Mouse (Mus musculus) midbrain, embryonic 12.5 days (tissue): ENCODE measurements around the gene Fam205c. TPM values are rescaled to one million over a fixed set of nuclear protein-coding genes. Genes with fewer than 3 reads are reported as not detected.
A peak's percentile ranks its signal among the peaks of the same experiment; 100 is the strongest.
"Not testable (repeated sequence)": the region's sequence is repeated elsewhere in the genome, so short reads cannot be mapped to it uniquely, and the experiment has no call there.

Source experiments
- ATAC-seq: fragments of 200-750 bp; cut with Nextera tagmentation; 2 replicates; pipeline ENCODE4 v1.8.0; 2017; ENCODE audit warnings: low read depth, moderate TSS enrichment, moderate library complexity; ENCODE audit not compliant: low FRiP score
- H3K27ac ChIP-seq: fragments of 300-500 bp; sonication (generic); replicated peaks from 2 replicates; pipeline ENCODE4 v1.5.1; 2016; ENCODE audit warnings: mild to moderate bottlenecking
- H3K27me3 ChIP-seq: fragments of 300-500 bp; sonication (generic); 2 replicates; pipeline ENCODE4 v1.6.1; 2016; ENCODE audit warnings: mild to moderate bottlenecking
- H3K36me3 ChIP-seq: fragments of 300-500 bp; sonication (generic); 2 replicates; pipeline ENCODE4 v1.6.1; 2016
- H3K4me1 ChIP-seq: fragments of 300-500 bp; sonication (generic); 2 replicates; pipeline ENCODE4 v1.6.1; 2016
- H3K4me2 ChIP-seq: fragments of 300-500 bp; sonication (generic); replicated peaks from 2 replicates; pipeline ENCODE4 v1.6.1; 2016; ENCODE audit warnings: mild to moderate bottlenecking, moderate library complexity
- H3K4me3 ChIP-seq: fragments of 300-500 bp; sonication (generic); 2 replicates; pipeline ENCODE4 v1.5.1; 2016; ENCODE audit warnings: mild to moderate bottlenecking
- H3K9ac ChIP-seq: fragments of 300-500 bp; sonication (generic); replicated peaks from 2 replicates; pipeline ENCODE4 v1.6.1; 2016; ENCODE audit warnings: mild to moderate bottlenecking, moderate library complexity
- H3K9me3 ChIP-seq: fragments of 300-500 bp; sonication (generic); 2 replicates; pipeline ENCODE4 v1.6.1; 2016; ENCODE audit warnings: mild to moderate bottlenecking
- WGBS: fragments of 180-500 bp; shearing (Covaris S2); methylation state at CpG from one replicate; pipeline ENCODE4 v1.1.7; 2016; 5-methylcytosine and 5-hydroxymethylcytosine counted together
- polyA plus RNA-seq: library from polyadenylated mRNA; unstranded; fragments of >200 nt; fragmentation: Nextera tagmentation; extraction: Ambion mirVana; gene quantifications from 2 replicates; pipeline ENCODE4 v1.2.1, GENCODE M21; 2016

Gene Fam205c
- polyA plus RNA-seq, 1 experiment from 2014 or later = 3.0 TPM

GRCm38 (mm10) chr4:42876586-42877291 lies 2.7 kb upstream of the Fam205c start:
- Histone ChIP-seq H3K27ac (no peak overlapping the region), H3K4me1 (no peaks in the 10 kb centered on the region), H3K4me2 (no peak overlapping the region), H3K36me3 (no peaks in the 10 kb centered on the region), H3K27me3 (0 out of 2 replicates have a peak, but pooled peaks cover 4% of the 10 kb centered on the region), H3K9ac (no peak overlapping the region), H3K9me3 (no peaks in the 10 kb centered on the region), H3K4me3 (no peak overlapping the region)
- WGBS = 38% methylated on average over 5 of the region's 5 CpGs
- peak; percentile 71 for ATAC-seq

DNA sequence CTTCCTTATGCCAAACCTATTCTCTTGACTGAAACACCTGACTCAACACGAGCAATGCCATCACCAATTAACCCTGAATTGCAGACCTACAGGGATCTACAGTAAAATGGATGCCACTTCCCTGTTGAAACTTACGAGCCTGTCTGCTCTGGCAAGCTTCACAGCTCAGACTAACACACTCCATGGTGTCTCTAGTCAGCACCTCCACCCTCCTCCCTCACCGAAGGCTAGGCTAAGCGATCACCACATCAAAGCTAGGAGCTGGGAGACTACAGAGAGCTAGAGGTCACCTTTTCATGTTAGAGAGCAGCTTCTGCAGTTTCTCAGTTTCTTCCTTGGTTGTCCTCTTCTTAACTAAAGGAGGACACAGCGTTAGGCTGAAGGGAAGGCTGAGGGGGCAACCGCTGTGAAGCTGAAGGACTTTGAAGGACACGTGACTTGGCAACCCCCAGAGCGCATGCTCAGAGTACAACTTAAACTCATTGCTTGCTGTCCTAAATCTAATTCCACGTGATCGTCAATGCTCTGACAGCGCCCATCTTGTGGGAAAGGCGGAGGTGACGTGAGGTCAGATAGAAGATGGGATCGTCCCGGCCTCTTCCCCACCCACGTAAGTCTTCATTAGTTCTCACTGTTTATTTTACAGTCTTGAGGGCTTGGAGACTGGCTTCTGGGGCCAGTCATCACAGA lies 1.1 kb downstream of the Fam205c start:
- ATAC-seq = no peak
- WGBS = 89% methylated on average over 16 of the region's 16 CpGs
- Histone ChIP-seq H3K9ac (no peak overlapping the region), H3K9me3 (no peaks in the 10 kb centered on the region), H3K4me1 (no peaks in the 10 kb centered on the region), H3K4me2 (no peak overlapping the region), H3K27me3 (0 out of 2 replicates have a peak, but pooled peaks cover 4% of the 10 kb centered on the region), H3K27ac (no peak overlapping the region), H3K4me3 (no peak overlapping the region), H3K36me3 (no peaks in the 10 kb centered on the region)

DNA sequence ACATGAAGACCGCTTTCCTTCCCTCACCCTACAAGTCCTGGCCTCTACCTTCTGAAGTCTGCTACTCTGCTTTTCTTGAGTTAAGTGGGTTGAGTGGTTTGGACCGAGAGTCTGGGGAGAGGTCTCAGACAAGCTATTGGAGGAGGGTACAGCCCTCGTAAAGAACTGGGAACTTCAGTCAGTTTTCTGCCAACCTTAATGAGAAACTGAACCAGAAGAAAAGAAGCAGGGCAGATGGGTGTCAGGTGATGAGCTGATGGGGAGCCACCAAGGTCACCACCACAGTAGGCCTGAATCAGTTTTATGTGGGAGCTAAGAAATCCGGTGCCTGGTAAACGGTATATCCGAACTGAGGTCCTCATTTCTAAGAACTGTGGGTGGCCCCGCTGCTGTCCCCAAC lies 1.9 kb downstream of the Fam205c start:
- Histone ChIP-seq H3K4me1 (no peaks in the 10 kb centered on the region), H3K9me3 (no peaks in the 10 kb centered on the region), H3K36me3 (no peaks in the 10 kb centered on the region), H3K4me2 (no peak overlapping the region), H3K27ac (no peak overlapping the region), H3K27me3 (0 out of 2 replicates have a peak, but pooled peaks cover 4% of the 10 kb centered on the region), H3K9ac (no peak overlapping the region), H3K4me3 (no peak overlapping the region)
- WGBS = 97% methylated on average over 7 of the region's 7 CpGs
- no peak for ATAC-seq

- WGBS = 85% methylated on average over 5 of the region's 5 CpGs
- Histone ChIP-seq H3K27me3 (no peaks in the 10 kb centered on the region), H3K9ac (no peak overlapping the region), H3K4me2 (no peak overlapping the region), H3K36me3 (no peaks in the 10 kb centered on the region), H3K4me1 (no peaks in the 10 kb centered on the region), H3K9me3 (no peaks in the 10 kb centered on the region), H3K4me3 (no peak overlapping the region), H3K27ac (no peak overlapping the region)
- no peak for ATAC-seq
These were observed 3.3 kb downstream of the Fam205c start for GRCm38 (mm10) chr4:42870748-42871147.

DNA sequence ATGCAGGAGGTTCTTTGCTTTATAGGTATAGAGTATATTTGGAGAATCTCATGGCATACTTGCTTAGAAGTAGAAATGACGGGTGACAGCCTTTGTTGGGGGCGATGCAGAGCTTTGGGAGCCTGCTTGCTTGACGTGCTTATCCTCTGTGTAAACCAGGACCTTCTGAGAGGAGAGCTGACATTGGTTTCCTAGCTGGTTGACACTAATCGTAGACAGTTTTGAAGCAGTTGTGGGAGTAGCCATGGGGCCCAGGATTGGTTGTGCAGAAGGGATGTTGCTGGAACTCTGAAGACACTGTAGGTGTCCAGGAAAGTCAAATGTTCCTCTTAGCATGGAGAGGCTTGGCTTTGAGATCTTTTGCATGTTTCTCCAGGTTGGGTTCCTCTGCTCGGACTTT lies 5.8 kb downstream of the Fam205c start:
- H3K9ac ChIP-seq = no peak overlapping the region
- H3K36me3 ChIP-seq = no peaks in the 10 kb centered on the region
- H3K9me3 ChIP-seq = no peaks in the 10 kb centered on the region
- no peak overlapping the region for H3K4me2 ChIP-seq
- H3K4me3 ChIP-seq = no peak overlapping the region
- no peaks in the 10 kb centered on the region for H3K4me1 ChIP-seq
- WGBS = 85% methylated on average over 5 of the region's 5 CpGs
- no peak overlapping the region for H3K27ac ChIP-seq
- no peak for ATAC-seq
- H3K27me3 ChIP-seq = no peaks in the 10 kb centered on the region

GRCm38 (mm10) chr4:42867390-42867789 lies 6.6 kb downstream of the Fam205c start:
- Histone ChIP-seq H3K9me3 (no peaks in the 10 kb centered on the region), H3K36me3 (no peaks in the 10 kb centered on the region), H3K4me1 (no peaks in the 10 kb centered on the region), H3K9ac (no peak overlapping the region), H3K4me3 (no peak overlapping the region), H3K27me3 (no peaks in the 10 kb centered on the region), H3K4me2 (no peak overlapping the region), H3K27ac (no peak overlapping the region)
- ATAC-seq = no peak
- 74% methylated on average over 3 of the region's 3 CpGs for WGBS

DNA sequence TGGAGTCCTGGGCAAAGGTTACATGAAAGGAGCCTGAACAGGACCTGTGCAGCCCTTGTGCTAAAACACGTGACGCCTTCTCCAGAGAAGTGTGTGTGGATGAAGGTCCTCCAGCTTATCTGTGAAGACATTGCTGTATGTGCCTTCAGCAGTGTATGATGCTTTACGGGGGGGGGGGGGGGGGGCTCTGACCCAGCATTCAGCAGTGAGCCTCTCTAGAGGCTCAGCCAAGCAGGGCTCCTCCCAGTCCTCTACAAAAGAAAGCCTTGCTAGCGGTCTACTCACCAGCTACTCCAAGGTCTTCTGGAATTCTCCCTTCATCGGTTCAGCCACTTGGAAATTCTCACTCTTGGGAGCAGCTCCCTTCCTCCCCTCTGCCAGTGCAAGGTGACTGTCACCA lies 10.5 kb downstream of the Fam205c start:
- not testable (repeated sequence) for H3K4me2 ChIP-seq, H3K4me3 ChIP-seq, H3K4me1 ChIP-seq, H3K9ac ChIP-seq, ATAC-seq, H3K9me3 ChIP-seq, H3K27ac ChIP-seq, H3K36me3 ChIP-seq, H3K27me3 ChIP-seq
- 84% methylated on average over 4 of the region's 5 CpGs for WGBS

DNA sequence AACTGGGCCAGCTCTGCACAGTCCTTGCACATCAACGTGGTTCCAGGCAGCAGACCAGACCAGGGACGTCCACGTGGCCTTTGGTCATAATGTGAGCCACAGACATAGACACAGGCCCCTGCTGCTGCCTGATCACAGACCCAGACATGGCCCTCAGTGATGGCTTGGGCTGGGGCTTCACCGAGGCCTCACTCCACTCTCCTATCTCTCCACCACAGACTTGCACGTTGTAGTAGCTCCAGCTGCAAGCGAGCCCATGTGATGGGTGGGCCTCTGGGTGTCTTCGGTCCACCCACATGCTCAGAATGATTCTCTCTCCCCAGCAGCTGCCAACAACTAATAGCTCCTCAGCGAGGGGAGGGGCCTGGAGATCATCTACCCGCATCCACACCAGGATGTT lies 13.6 kb downstream of the Fam205c start:
- H3K4me2 ChIP-seq, ATAC-seq, H3K4me3 ChIP-seq, H3K36me3 ChIP-seq, H3K9me3 ChIP-seq, H3K9ac ChIP-seq, H3K27ac ChIP-seq, H3K27me3 ChIP-seq, H3K4me1 ChIP-seq: not testable (repeated sequence)
- 85% methylated on average over 9 of the region's 9 CpGs for WGBS

DNA sequence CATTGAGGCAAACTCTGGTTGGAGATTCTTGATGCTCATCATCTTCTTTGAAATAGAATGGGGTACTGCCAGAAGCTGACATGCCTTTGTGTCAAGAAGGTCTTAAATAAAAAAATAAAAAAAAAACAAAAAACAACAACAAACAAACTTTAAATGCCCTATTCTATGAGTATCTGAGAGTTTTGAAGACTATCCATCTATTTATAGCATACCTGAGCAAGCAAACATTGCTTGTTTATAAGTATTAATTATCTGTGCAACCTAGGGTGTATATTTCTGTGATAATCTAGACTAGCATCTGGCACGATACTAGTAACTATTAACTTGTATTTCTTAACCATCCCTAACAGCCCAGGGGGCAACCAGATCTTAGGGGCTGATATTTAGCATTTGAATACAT lies 17.4 kb downstream of the Fam205c start, which contains the start of gene Gm12394:
Gene Gm12394 (minus strand): TSS at position 101 of the 400 bp plus-strand sequence.
- H3K4me2 ChIP-seq, H3K36me3 ChIP-seq, H3K4me3 ChIP-seq, H3K4me1 ChIP-seq, H3K27me3 ChIP-seq, ATAC-seq, H3K9me3 ChIP-seq, H3K27ac ChIP-seq, H3K9ac ChIP-seq: not testable (repeated sequence)
- WGBS = 85% methylated on average over 1 of the region's 1 CpGs

- not testable (repeated sequence) for H3K27ac ChIP-seq, H3K27me3 ChIP-seq, H3K4me3 ChIP-seq, H3K4me2 ChIP-seq, H3K4me1 ChIP-seq, H3K9ac ChIP-seq, H3K36me3 ChIP-seq, H3K9me3 ChIP-seq, ATAC-seq
- WGBS = 100% methylated on average over 1 of the region's 1 CpGs
These were observed 20.2 kb downstream of the Fam205c start, which contains the start of gene Fam205a1 for GRCm38 (mm10) chr4:42853788-42854187. TSS of gene Fam205a1 (minus strand) at chr4:42853888.
